Mouse (Mus musculus) heart, embryonic 16.5 days (tissue): ENCODE results near the gene Stat4. TPM values are rescaled to one million over a fixed set of nuclear protein-coding genes. Genes with fewer than 3 reads are reported as not detected.

Experiments used
- ATAC-seq: fragments of 200-750 bp; cut with Nextera tagmentation; replicated peaks from 2 replicates; pipeline ENCODE4 v1.8.0; 2017; ENCODE audit warnings: moderate number of reproducible peaks; ENCODE audit not compliant: insufficient read depth, low FRiP score; ENCODE audit errors: extremely low read depth
- H3K27ac ChIP-seq: fragments of 300-500 bp; sonication (generic); 2 replicates; pipeline ENCODE4 v1.5.1; 2014; ENCODE audit warnings: mild to moderate bottlenecking, low read length, control low read depth, moderate library complexity
- H3K27me3 ChIP-seq: fragments of 300-500 bp; sonication (generic); 2 replicates; pipeline ENCODE4 v1.6.1; 2014; ENCODE audit warnings: low read length, mixed read lengths; ENCODE audit not compliant: control insufficient read depth, insufficient read depth
- H3K36me3 ChIP-seq: fragments of 300-500 bp; sonication (generic); 2 replicates; pipeline ENCODE4 v1.6.1; 2014; ENCODE audit not compliant: control insufficient read depth, insufficient read depth
- H3K4me1 ChIP-seq: fragments of 300-500 bp; sonication (generic); 2 replicates; pipeline ENCODE4 v1.6.1; 2014; ENCODE audit warnings: low read length, mixed read lengths; ENCODE audit not compliant: control insufficient read depth, insufficient read depth
- H3K4me2 ChIP-seq: fragments of 300-500 bp; sonication (generic); 2 replicates; pipeline ENCODE4 v1.6.1; 2014; ENCODE audit warnings: low read depth, mild to moderate bottlenecking, control low read depth, low read length
- H3K4me3 ChIP-seq: fragments of 300-500 bp; sonication (generic); 2 replicates; pipeline ENCODE4 v1.5.1; 2014; ENCODE audit warnings: mild to moderate bottlenecking, control low read depth, low read length
- H3K9ac ChIP-seq: fragments of 300-500 bp; sonication (generic); 2 replicates; pipeline ENCODE4 v1.6.1; 2014; ENCODE audit warnings: low read length, control low read depth
- H3K9me3 ChIP-seq: fragments of 300-500 bp; sonication (generic); replicated peaks from 2 replicates; pipeline ENCODE4 v1.6.1; 2016; ENCODE audit warnings: low read length; ENCODE audit not compliant: control insufficient read depth
- WGBS: fragments of 180-500 bp; shearing (Covaris S2); extraction: QIAGEN DNeasy Blood & Tissue Kit; methylation state at CpG from one replicate; pipeline ENCODE4 v1.1.7; 2014; 5-methylcytosine and 5-hydroxymethylcytosine counted together
- polyA plus RNA-seq: library from polyadenylated mRNA; unstranded; fragments of >200 nt; fragmentation: Nextera tagmentation; extraction: Ambion mirVana; gene quantifications from 2 replicates; pipeline ENCODE4 v1.2.1, GENCODE M21; 2015

Gene Stat4
- polyA plus RNA-seq, 1 experiment from 2014 or later = 6.1 TPM

DNA sequence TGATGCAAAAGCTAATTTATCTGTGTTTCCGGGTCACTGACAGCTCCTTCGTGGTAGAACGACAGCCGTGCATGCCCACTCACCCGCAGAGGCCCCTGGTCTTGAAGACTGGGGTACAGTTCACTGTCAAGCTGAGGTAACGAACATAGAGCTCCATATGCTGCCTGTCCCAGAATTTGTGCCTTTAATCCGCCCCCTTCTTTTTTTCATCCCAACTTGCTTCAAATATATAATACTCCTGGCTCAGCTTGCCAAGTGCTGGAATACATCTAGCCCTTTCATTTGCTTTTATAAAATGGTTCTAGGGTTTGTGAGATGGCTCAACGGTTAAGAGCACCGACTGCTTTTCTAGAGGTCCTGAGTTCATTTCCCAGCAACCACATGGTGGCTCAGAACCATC, 153.6 kb downstream of the Stat4 start:
- Histone ChIP-seq H3K27me3 (no peaks in the 10 kb centered on the region), H3K4me3 (no peak overlapping the region), H3K27ac (no peak overlapping the region), H3K9me3 (no peaks in the 10 kb centered on the region), H3K4me1 (peaks cover 11% of the 10 kb centered on the region), H3K4me2 (no peak overlapping the region), H3K36me3 (peaks cover 12% of the 10 kb centered on the region; the same call in 1 of the 2 replicates), H3K9ac (no peak overlapping the region)
- WGBS = 82% methylated on average over 9 of the region's 9 CpGs
- ATAC-seq = no peak

DNA sequence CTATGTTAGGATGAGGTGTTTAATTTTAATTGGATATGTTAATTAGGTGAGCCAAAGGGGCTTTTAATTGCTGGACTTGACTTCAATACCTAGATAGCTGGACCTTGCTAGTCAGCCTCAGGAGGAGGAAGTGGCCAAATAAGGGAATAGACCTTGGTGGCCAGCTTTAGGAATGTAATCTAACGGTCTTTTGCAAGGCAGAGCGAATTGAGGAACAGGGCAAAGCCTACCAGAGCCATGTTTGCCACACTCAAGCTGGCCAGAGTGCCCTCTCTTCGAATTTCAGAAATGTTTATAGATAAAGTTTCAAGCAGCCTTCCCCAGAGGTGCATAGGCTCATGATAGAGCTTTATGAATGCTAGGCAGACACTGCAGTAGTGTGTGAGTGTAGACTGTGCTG, 154.5 kb downstream of the Stat4 start:
- peak overlapping the region; percentile 54 for H3K27ac ChIP-seq
- no peaks in the 10 kb centered on the region for H3K9me3 ChIP-seq
- H3K4me3 ChIP-seq = no peak overlapping the region
- 37% methylated on average over 3 of the region's 3 CpGs for WGBS
- no peak for ATAC-seq
- H3K27me3 ChIP-seq = no peaks in the 10 kb centered on the region
- no peak overlapping the region for H3K4me2 ChIP-seq
- peaks cover 8% of the 10 kb centered on the region; the same call in 1 of the 2 replicates for H3K36me3 ChIP-seq
- peaks cover 11% of the 10 kb centered on the region for H3K4me1 ChIP-seq
- no peak overlapping the region for H3K9ac ChIP-seq

DNA sequence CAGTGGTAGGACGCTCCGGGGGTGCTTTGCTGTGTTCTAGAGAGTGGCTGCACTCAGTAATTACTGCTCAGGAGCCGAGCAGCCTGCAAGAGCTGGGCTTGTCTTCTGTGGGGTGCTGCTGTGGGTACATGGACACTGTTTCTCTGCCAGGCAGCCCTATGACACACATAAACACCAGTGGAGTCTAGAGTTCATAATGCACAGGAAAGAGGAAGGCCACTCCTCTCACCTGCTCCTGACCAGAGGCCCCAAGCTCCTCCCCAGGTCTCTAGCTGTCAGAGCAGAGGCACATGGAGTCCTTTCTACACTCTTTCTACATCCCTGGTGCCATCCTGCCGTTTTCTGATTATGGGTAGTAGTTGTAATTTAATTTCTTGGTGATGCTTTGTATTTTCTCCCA, 155.2 kb downstream of the Stat4 start:
- 63% methylated on average over 4 of the region's 4 CpGs for WGBS
- no peaks in the 10 kb centered on the region for H3K9me3 ChIP-seq
- H3K9ac ChIP-seq = 0 out of 2 replicates have a peak overlapping the region, but pooled peaks have one; percentile 7
- H3K4me2 ChIP-seq = no peak overlapping the region
- no peak overlapping the region for H3K27ac ChIP-seq
- no peak for ATAC-seq
- H3K4me3 ChIP-seq = no peak overlapping the region
- peaks cover 3% of the 10 kb centered on the region; the same call in 1 of the 2 replicates for H3K36me3 ChIP-seq
- no peaks in the 10 kb centered on the region for H3K27me3 ChIP-seq
- peaks cover 11% of the 10 kb centered on the region for H3K4me1 ChIP-seq

DNA sequence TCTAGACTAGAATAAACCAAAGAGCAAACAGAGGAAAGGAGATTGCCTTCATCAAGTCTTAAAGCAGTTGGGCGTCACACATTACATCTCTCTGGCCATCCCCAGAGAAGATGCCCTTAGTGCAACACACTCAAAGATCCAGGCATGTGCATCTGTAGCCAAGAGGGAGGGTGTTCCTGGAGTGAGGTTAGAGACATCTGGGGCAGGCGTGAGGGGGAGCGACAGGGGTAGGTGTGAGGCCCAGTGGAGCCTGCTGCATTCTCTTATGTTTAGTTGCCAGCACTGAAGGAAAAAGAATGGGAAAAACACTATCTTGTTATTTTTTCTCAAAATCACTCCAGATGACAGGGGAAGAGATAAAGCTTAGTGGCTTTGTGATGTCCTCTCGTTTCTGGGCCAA, 156.2 kb downstream of the Stat4 start:
- H3K9me3 ChIP-seq = no peaks in the 10 kb centered on the region
- no peak for ATAC-seq
- H3K9ac ChIP-seq = no peak overlapping the region
- WGBS = 73% methylated on average over 4 of the region's 4 CpGs
- H3K27ac ChIP-seq = no peak overlapping the region
- no peak overlapping the region for H3K4me3 ChIP-seq
- H3K36me3 ChIP-seq = no peaks in the 10 kb centered on the region; the same call in 1 of the 2 replicates
- no peak overlapping the region for H3K4me2 ChIP-seq
- H3K27me3 ChIP-seq = no peaks in the 10 kb centered on the region
- H3K4me1 ChIP-seq = peaks cover 17% of the 10 kb centered on the region

DNA sequence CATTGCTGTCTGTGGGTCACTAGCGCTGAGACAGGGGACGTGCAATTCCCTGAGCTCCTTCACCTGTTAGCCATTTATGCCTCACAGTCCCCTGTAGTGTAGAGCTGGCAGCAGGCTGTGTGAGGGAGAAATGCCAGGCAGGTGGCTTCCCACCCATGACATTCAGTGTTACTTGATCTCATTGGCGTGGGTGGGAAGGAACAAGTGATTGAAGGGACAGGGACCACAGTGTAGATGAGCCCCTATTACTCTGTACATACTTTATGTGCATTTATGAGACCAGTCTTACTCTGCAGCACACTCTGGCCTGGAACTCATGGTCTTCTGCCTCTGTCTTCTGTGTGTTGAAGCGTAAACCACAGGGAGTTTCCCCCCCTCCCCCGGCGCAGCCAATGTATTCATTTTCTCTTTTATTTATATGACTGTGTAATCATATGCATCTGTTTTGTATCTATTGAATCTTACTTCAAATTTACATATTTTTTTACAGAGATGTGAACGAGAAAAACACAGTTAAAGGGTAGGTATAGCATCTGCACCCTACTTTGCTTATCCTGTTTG, 156.7 kb downstream of the Stat4 start:
- Histone ChIP-seq H3K27me3 (no peaks in the 10 kb centered on the region), H3K9me3 (no peaks in the 10 kb centered on the region), H3K36me3 (no peaks in the 10 kb centered on the region; the same call in 1 of the 2 replicates), H3K4me3 (no peak overlapping the region), H3K27ac (no peak overlapping the region), H3K9ac (no peak overlapping the region), H3K4me1 (peaks cover 21% of the 10 kb centered on the region), H3K4me2 (no peak overlapping the region)
- WGBS = 80% methylated on average over 7 of the region's 7 CpGs
- no peak for ATAC-seq

DNA sequence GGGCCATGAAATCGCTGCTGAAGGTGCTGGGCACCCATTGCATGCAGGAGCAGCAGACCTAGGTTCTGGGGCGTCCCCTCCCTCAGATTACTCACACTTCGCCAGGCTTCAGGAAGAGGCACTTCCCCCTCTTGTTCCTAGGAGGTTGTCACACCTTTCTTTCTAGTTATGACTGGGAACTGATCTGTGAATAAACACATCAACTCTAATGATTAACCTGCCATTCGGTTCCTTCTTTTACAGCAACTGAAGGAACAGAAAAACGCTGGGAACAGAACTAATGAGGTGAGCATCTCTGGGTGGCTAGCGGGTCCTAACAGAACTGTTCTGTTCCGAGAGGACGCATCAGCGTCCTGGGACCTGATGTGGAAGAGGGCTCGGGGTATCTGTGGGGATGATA, 158.0 kb downstream of the Stat4 start:
- 79% methylated on average over 10 of the region's 10 CpGs for WGBS
- Histone ChIP-seq H3K4me1 (peaks cover 26% of the 10 kb centered on the region), H3K9ac (no peak overlapping the region), H3K27me3 (no peaks in the 10 kb centered on the region), H3K27ac (no peak overlapping the region), H3K36me3 (no peaks in the 10 kb centered on the region), H3K4me2 (no peak overlapping the region), H3K4me3 (no peak overlapping the region), H3K9me3 (no peaks in the 10 kb centered on the region)
- no peak for ATAC-seq

DNA sequence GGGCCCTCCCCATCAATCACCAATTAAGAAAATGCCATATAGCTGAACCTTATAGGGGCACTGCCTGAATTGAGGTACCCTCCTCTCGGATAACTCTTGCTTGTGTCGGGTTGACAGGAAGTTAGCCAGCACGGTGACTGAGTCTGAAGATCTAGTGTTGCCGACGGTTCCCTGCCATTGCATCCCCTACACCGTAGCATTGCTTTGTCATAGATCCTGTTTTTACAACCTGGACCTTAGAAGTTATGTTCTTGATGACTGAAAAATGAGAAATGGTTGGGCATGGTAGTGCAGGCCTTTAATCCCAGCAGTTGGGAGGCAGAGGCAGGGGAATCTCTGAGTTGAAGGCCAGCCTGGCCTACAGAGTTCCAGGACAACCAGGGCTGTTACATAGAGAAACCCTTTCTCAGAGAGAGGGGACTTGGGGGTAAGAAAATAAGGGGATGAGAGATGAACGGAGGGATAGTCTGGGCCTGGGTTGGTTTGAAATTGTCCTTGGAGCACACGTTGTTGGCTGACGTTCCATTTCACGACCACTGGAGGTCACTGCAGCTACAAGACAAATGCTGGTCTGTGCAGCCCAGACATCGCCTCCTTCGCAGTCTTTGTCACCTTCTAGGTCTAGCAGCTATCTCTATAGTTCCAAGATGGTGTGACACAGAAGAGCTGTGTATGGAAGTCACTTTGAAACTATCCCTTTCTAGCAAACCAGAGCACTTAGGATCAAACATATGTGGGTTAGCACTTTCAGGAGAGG, 159.4 kb downstream of the Stat4 start:
- H3K9me3 ChIP-seq = no peaks in the 10 kb centered on the region
- 48% methylated on average over 12 of the region's 12 CpGs for WGBS
- no peak overlapping the region for H3K9ac ChIP-seq
- peaks cover 35% of the 10 kb centered on the region for H3K4me1 ChIP-seq
- no peaks in the 10 kb centered on the region for H3K27me3 ChIP-seq
- no peak overlapping the region for H3K27ac ChIP-seq
- H3K4me2 ChIP-seq = no peak overlapping the region
- H3K4me3 ChIP-seq = no peak overlapping the region
- H3K36me3 ChIP-seq = peaks cover 4% of the 10 kb centered on the region
- ATAC-seq = peak; percentile 21; the same call in 1 of the 2 replicates

DNA sequence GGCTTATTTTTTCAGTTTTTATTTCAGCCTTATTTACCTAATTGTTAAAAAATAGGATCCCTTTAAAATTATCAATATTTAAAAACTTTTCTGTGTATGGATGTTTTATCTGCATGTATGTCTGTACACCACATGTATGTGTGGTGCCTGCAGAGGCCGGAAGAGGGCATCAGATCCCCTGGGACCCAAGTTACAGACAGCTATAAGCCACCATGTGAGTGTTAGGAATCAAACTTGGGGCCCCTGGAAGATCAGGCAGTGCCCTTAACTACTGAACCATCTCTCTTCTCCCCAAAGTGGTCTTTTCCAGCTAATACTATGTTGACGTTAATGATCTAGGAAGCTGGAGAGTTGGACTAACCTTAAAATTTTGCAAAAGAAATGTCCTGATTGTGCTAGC, 160.5 kb downstream of the Stat4 start:
- Histone ChIP-seq H3K36me3 (peaks cover 10% of the 10 kb centered on the region), H3K9ac (no peak overlapping the region), H3K9me3 (no peaks in the 10 kb centered on the region), H3K27ac (peak overlapping the region; percentile 52; the same call in 1 of the 2 replicates), H3K4me2 (no peak overlapping the region), H3K27me3 (no peaks in the 10 kb centered on the region), H3K4me1 (peaks cover 26% of the 10 kb centered on the region), H3K4me3 (no peak overlapping the region)
- 77% methylated on average over 2 of the region's 2 CpGs for WGBS
- ATAC-seq = no peak

DNA sequence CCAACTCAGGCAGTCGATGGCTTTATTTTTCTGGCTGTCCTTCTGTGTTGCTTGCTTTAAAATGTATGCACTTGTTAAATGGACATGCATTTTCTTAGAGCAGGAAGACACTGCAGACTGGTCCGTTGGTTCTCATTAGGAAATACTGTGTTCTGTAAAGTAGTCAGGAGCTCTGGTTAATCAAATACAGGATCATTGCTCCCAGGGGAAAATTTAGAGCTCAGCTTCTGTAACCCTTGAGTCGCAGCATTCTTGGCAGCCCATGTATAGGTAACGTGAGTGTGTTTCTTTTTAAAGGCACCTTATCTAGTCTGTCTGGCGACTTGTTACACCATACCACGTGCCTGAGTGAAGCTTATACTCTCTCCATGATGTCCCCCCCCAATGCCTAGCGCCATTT, 161.2 kb downstream of the Stat4 start:
- peak overlapping the region; percentile 52 for H3K27ac ChIP-seq
- H3K36me3 ChIP-seq = peaks cover 10% of the 10 kb centered on the region
- no peak for ATAC-seq
- H3K4me3 ChIP-seq = no peak overlapping the region
- no peak overlapping the region for H3K9ac ChIP-seq
- no peaks in the 10 kb centered on the region for H3K9me3 ChIP-seq
- H3K27me3 ChIP-seq = no peaks in the 10 kb centered on the region
- no peak overlapping the region for H3K4me2 ChIP-seq
- 44% methylated on average over 7 of the region's 7 CpGs for WGBS
- H3K4me1 ChIP-seq = peaks cover 29% of the 10 kb centered on the region
